Mouse (Mus musculus) stomach, embryonic 15.5 days (tissue): ENCODE results near the gene Krt33b. TPM values are rescaled to one million over a fixed set of nuclear protein-coding genes. Genes with fewer than 3 reads are reported as not detected.

Experiments
- ATAC-seq: fragments of 200-750 bp; cut with Nextera tagmentation; 2 replicates; pipeline ENCODE4 v1.8.0; 2017; ENCODE audit warnings: low read depth, moderate number of reproducible peaks, moderate TSS enrichment; ENCODE audit not compliant: insufficient read depth, low FRiP score
- H3K27ac ChIP-seq: fragments of 300-500 bp; sonication (generic); 2 replicates; pipeline ENCODE4 v1.5.1; 2015; ENCODE audit warnings: mild to moderate bottlenecking, inconsistent platforms
- H3K27me3 ChIP-seq: fragments of 300-500 bp; sonication (generic); replicated peaks from 2 replicates; pipeline ENCODE4 v1.6.1; 2015; ENCODE audit warnings: inconsistent platforms
- H3K36me3 ChIP-seq: fragments of 300-500 bp; sonication (generic); 2 replicates; pipeline ENCODE4 v1.6.1; 2015; ENCODE audit warnings: inconsistent platforms
- H3K4me1 ChIP-seq: fragments of 300-500 bp; sonication (generic); 2 replicates; pipeline ENCODE4 v1.6.1; 2015; ENCODE audit warnings: inconsistent platforms
- H3K4me2 ChIP-seq: fragments of 300-500 bp; sonication (generic); 2 replicates; pipeline ENCODE4 v1.6.1; 2015; ENCODE audit warnings: mild to moderate bottlenecking, inconsistent platforms
- H3K4me3 ChIP-seq: fragments of 300-500 bp; sonication (generic); replicated peaks from 2 replicates; pipeline ENCODE4 v1.5.1; 2015; ENCODE audit warnings: inconsistent platforms
- H3K9ac ChIP-seq: fragments of 300-500 bp; sonication (generic); 2 replicates; pipeline ENCODE4 v1.6.1; 2015; ENCODE audit warnings: inconsistent platforms
- H3K9me3 ChIP-seq: fragments of 300-500 bp; sonication (generic); 2 replicates; pipeline ENCODE4 v1.6.1; 2016; ENCODE audit warnings: inconsistent platforms
- WGBS: fragments of 180-500 bp; shearing (Covaris S2); methylation state at CpG from one replicate; pipeline ENCODE4 v1.1.7; 2015; 5-methylcytosine and 5-hydroxymethylcytosine counted together
- polyA plus RNA-seq: library from polyadenylated mRNA; unstranded; fragments of >200 nt; fragmentation: Nextera tagmentation; extraction: Ambion mirVana; gene quantifications from 2 replicates; pipeline ENCODE4 v1.2.1, GENCODE M21; 2015

Krt33b gene
- polyA plus RNA-seq, 1 experiment from 2014 or later = not detected

DNA sequence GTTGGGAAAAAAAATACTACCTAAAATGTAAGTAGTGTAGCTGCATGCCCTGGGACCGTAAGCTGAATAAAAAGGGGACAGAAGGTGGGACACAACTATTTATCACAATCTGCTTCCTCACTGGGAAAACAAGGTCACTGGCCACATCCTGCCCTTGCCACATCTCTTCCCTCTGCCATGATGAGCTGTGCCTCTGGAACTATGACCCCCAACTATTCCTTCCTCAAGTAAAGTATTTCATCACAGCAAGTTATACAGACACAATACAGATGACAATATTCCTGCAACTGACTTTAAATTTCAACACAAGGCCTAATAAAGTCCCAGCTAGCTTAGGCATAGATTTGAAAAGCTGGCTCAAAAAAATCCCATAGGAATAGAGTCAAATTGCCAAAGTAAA, 10.2 kb downstream of the Krt33b start:
- ATAC-seq = no peak
- H3K27ac ChIP-seq = no peak overlapping the region
- no peak overlapping the region for H3K4me2 ChIP-seq
- H3K36me3 ChIP-seq = no peaks in the 10 kb centered on the region
- no peak overlapping the region for H3K9ac ChIP-seq
- no peaks in the 10 kb centered on the region for H3K27me3 ChIP-seq
- no peak overlapping the region for H3K4me3 ChIP-seq
- no peaks in the 10 kb centered on the region for H3K4me1 ChIP-seq
- H3K9me3 ChIP-seq = no peaks in the 10 kb centered on the region
- 82% methylated on average over 1 of the region's 1 CpGs for WGBS

DNA sequence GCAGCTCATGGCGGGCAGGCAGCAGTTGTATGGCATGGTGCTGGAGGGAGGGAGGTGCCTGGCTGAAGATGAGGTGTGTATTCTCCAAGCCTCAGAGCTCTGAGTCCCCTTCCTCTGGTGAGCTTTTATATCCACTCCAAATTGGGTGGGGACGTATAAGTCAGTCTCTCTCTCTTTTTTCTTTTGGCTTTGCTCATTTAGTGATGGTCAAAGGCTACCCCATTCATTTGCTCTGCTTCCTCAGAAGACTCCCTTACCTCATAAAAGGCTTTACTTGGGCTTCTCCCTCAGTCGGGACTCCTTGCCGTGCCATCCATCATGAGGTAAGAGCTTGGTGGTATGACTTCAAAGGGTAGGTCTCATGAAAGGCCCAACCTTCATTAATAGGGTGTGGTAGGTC, 13.6 kb downstream of the Krt33b start, which contains the start of gene Krt33a:
Gene Krt33a (minus strand): TSS at position 101 of the 400 bp plus-strand sequence.
- Histone ChIP-seq H3K9ac (no peak within 1 kb of the TSS), H3K4me2 (no peak within 1 kb of the TSS), H3K9me3 (no peaks in the 10 kb centered on the region), H3K4me3 (no peak within 1 kb of the TSS), H3K36me3 (no peaks in the 10 kb centered on the region), H3K27me3 (no peaks in the 10 kb centered on the region), H3K27ac (no peak within 1 kb of the TSS), H3K4me1 (no peaks in the 10 kb centered on the region)
- no peak for ATAC-seq
- WGBS = 66% methylated on average over 4 of the region's 4 CpGs

DNA sequence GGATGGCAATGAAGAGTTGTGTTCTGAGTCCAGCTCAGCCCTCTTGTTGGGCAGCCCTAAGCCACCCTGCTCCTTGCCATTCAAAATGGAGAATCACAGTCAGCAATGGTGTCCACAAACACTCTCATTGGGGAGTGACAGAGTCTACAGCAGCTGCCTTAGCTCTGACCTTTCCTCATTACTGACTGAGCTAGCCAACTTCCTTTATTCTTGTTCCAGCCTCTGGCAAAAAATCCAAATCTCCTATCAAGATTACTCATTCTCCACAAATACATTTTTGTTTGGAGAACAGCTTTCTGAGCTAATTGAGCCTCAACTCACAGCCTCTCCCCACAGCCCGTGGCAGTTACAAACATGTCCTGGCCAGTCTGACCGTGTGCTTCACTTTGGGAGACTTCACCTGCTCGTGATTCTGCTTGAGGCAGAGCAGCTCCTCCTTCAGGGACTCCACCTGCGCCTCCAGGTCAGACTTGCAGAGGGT, 15.9 kb downstream of the Krt33b start:
- Histone ChIP-seq H3K9me3 (no peaks in the 10 kb centered on the region), H3K27ac (peak overlapping the region; percentile 75), H3K4me1 (no peaks in the 10 kb centered on the region), H3K9ac (no peak overlapping the region), H3K4me2 (no peak overlapping the region), H3K4me3 (no peak overlapping the region), H3K27me3 (no peaks in the 10 kb centered on the region), H3K36me3 (no peaks in the 10 kb centered on the region)
- WGBS = 39% methylated on average over 4 of the region's 4 CpGs
- ATAC-seq = peak; percentile 56; the same call in 1 of the 2 replicates

DNA sequence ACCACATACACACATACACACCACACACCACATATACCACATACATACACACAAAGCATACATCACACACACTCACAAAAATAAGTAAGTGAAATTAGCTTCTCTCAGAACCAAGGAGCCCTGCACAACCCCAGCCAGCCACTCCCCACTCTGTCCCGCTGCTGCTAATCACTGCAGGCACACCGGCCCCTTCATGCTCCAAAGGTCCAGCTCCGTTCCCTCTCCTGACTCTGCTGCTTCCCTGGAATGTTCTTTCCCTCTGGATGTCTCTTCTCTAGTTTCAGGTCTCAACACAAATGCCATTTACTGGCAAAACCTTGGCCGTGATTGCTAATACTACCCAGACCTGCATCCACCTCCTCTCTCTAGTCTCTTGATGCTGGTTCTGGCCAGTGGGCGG, 19.0 kb downstream of the Krt33b start:
- no peak for ATAC-seq
- 84% methylated on average over 5 of the region's 5 CpGs for whole genome bisulfite sequencing
- Histone ChIP-seq H3K4me1 (no peaks in the 10 kb centered on the region), H3K9ac (no peak overlapping the region), H3K9me3 (no peaks in the 10 kb centered on the region), H3K27ac (no peak overlapping the region), H3K36me3 (no peaks in the 10 kb centered on the region), H3K4me2 (no peak overlapping the region), H3K4me3 (no peak overlapping the region), H3K27me3 (no peaks in the 10 kb centered on the region)

DNA sequence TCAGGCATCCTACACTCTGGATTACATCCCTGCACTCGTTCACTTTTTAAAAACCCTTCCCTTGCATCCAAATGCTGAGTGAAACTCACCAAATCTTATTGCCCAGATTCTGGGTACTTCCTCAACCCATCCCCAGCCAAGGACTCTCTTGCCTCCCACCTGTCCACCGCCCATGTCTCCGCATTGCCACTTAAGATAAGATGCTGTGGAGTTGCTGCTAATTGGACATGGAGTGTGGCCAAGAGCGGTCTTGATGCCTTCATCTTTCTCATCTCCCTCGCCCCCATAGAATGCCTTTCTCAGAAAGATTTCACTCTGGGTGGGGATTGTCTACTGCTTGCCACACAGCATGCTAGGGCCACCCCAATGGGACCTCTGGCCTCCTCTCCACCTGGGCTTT, 21.3 kb downstream of the Krt33b start:
- Histone ChIP-seq H3K36me3 (no peaks in the 10 kb centered on the region), H3K9me3 (no peaks in the 10 kb centered on the region), H3K4me1 (no peaks in the 10 kb centered on the region), H3K4me3 (no peak overlapping the region), H3K9ac (no peak overlapping the region), H3K27me3 (no peaks in the 10 kb centered on the region), H3K27ac (no peak overlapping the region), H3K4me2 (no peak overlapping the region)
- 85% methylated on average over 5 of the region's 5 CpGs for WGBS
- no peak for ATAC-seq

DNA sequence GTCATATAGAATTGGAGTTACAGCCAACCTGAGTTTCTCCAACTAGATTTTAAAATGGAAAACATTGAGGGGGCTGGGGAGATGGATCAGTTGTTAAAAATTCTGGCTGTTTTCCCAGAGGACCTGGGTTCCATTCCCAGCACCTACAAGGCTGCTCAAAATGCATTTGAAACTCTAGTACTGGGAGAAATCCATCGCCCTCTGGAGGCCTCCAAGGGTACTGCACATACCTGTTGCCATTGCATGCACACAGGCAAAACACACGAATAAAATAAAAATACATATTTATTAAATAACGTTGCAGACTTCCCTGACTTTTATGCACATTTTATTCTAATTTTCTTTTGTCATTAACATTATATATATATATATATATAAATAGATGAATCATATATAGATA, 23.0 kb downstream of the Krt33b start:
- no peak overlapping the region for H3K4me3 ChIP-seq
- H3K27me3 ChIP-seq = no peaks in the 10 kb centered on the region
- H3K9me3 ChIP-seq = no peaks in the 10 kb centered on the region
- no peaks in the 10 kb centered on the region for H3K4me1 ChIP-seq
- no peaks in the 10 kb centered on the region for H3K36me3 ChIP-seq
- H3K27ac ChIP-seq = no peak overlapping the region
- WGBS = 56% methylated on average over 3 of the region's 3 CpGs
- no peak for ATAC-seq
- H3K9ac ChIP-seq = no peak overlapping the region
- H3K4me2 ChIP-seq = no peak overlapping the region

DNA sequence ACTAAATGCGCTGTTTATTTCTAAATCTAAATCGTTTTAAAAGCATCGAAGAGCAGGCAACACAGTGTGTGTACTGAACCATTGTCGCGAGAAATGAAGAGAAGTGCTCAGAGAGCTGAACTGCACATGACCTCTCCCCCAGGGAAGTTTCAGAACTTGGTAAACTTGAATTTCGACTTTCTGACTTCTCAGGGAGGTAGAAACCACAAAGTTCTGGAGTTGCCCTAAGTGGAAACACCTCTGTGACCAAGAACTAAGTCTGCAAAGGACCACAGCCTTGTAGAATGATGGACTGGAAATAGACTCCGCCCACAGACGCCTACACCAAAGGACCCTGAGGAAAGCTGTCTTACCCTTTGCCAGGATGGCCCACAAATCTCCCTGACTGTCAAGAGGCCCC, 23.8 kb downstream of the Krt33b start:
- Histone ChIP-seq H3K9ac (no peak overlapping the region), H3K27ac (peak overlapping the region; percentile 32; the same call in 1 of the 2 replicates), H3K4me3 (no peak overlapping the region), H3K4me1 (no peaks in the 10 kb centered on the region), H3K36me3 (no peaks in the 10 kb centered on the region), H3K9me3 (no peaks in the 10 kb centered on the region), H3K4me2 (no peak overlapping the region), H3K27me3 (no peaks in the 10 kb centered on the region)
- ATAC-seq = no peak
- 67% methylated on average over 8 of the region's 8 CpGs for WGBS

DNA sequence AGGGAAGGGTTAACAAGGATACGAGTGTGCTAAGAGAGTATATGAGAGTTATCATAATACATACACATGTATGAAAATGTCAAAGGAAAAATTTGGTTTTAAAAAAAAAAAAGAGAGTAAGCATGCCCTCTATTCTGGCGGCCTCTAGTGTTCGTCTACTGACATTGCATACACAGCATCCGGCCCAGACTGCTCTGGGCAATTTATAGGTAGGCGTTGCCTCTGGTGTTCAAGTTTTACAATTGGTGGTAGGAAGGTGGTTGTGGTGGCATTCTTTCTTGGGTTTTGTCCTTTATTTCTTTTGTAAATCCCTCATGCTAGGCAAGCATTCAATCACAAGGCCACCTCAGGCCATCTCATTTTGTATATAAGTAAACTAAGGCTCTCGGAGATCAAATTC, 24.8 kb downstream of the Krt33b start:
- Histone ChIP-seq H3K9me3 (no peaks in the 10 kb centered on the region), H3K4me1 (no peaks in the 10 kb centered on the region), H3K27me3 (no peaks in the 10 kb centered on the region), H3K36me3 (no peaks in the 10 kb centered on the region), H3K9ac (no peak overlapping the region), H3K4me3 (no peak overlapping the region), H3K4me2 (no peak overlapping the region), H3K27ac (no peak overlapping the region)
- 20% methylated on average over 6 of the region's 6 CpGs for WGBS
- no peak for ATAC-seq

DNA sequence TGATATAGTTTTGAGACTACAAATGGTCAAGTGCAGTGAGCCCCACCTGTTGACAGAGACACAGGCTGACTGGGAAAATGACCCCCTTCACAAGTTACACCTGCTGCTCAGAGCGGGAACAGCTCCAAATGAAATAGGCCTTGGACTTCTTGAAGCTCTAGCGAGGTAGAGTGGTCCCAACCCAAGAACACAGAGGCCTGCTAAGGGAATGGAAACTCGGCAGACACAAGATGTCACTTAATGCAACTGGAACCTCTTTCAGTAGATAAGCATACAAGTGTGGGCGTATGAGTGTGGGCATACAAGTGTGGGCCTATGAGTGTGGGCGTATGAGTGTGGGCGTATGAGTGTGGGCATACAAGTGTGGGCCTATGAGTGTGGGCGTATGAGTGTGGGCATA, 30.6 kb downstream of the Krt33b start:
- Histone ChIP-seq H3K4me1 (no peaks in the 10 kb centered on the region), H3K27me3 (0 out of 2 replicates have a peak, but pooled peaks cover 3% of the 10 kb centered on the region), H3K9ac (no peak overlapping the region), H3K4me2 (no peak overlapping the region), H3K36me3 (no peaks in the 10 kb centered on the region), H3K9me3 (no peaks in the 10 kb centered on the region), H3K27ac (no peak overlapping the region), H3K4me3 (no peak overlapping the region)
- ATAC-seq = no peak
- WGBS = 87% methylated on average over 7 of the region's 7 CpGs

DNA sequence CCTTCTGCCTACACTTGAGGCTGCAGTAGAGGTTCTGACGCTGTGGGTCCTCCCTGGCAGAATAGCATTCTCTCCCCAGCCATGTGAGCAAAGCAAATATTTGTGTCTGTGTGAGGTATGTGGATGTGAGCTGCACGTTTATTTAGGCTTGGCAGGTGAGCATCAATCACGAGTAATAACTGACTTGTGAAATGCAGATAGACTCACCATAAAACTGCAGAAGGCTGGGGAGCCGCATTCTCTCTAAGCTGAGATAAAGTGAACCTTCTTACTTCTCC, 35.3 kb downstream of the Krt33b start:
- no peak overlapping the region for H3K27ac ChIP-seq
- H3K36me3 ChIP-seq = no peaks in the 10 kb centered on the region
- H3K9ac ChIP-seq = no peak overlapping the region
- H3K4me2 ChIP-seq = no peak overlapping the region
- no peaks in the 10 kb centered on the region for H3K9me3 ChIP-seq
- H3K27me3 ChIP-seq = 0 out of 2 replicates have a peak, but pooled peaks cover 3% of the 10 kb centered on the region
- H3K4me1 ChIP-seq = no peaks in the 10 kb centered on the region
- WGBS = 27% methylated on average over 4 of the region's 4 CpGs
- no peak for ATAC-seq
- no peak overlapping the region for H3K4me3 ChIP-seq

DNA sequence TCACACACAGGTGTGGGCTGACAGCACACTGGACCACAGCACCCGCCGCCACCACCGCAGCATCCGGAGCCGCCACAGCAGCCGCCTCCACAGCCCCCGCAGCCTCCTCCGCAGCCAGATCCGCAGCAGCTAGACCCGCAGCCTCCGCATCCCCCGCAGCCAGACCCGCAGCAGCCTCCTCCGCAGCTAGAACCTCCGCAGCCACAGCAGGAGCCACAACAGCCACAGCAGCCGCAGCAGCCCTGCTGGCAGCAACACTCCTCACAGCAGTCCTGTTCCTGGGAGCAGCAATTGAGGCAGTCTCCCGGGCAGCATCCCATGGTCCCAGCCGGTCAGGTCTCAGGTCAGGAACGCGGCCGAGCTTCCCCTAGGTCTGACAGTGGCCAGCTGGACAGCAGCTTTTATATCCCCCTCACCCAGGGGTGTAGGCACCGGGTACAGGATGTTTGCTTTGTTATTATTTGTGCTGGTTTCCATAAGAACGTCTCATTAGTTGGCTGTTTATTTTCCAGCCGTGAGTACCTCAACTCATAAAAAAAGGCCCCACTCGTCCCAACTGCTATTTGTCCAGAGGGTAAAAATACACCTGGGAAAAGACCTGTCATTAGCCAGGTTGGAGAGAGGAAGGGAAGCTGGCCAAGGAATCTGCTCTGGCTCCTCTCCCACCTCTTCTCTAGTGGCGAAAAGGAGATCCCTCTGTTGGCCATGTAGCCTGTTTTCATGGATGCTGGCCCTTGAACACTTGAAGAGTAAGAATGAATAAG, 35.9 kb downstream of the Krt33b start, which contains the start of gene Krtap17-1:
Gene Krtap17-1 (minus strand): TSS at position 375 of the 764 bp plus-strand sequence.
- Histone ChIP-seq H3K4me2 (peak within 1 kb of the TSS; percentile 40), H3K36me3 (no peaks in the 10 kb centered on the region), H3K9me3 (no peaks in the 10 kb centered on the region), H3K9ac (no peak within 1 kb of the TSS), H3K4me3 (no peak within 1 kb of the TSS), H3K27ac (no peak within 1 kb of the TSS), H3K27me3 (0 out of 2 replicates have a peak, but pooled peaks cover 3% of the 10 kb centered on the region), H3K4me1 (no peaks in the 10 kb centered on the region)
- WGBS = 25% methylated on average over 26 of the region's 26 CpGs
- no peak for ATAC-seq

DNA sequence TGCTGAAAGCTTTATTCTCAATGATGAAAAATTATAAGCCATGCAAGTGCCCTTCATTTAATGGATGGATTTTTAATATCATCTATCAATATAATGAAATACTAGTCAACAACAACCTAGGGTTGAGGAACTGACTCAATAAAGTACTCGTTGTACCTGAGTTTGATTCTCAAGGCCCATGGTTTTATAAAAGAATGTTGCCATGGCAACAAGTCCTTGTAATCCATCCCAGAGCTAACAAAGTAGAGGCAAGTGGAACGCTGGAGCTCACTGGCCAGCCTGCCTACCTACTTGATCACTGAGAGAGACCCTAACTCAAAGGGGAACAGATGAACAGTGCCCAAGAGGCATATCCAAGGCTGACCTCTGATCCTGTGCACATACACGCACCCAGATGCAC, 39.1 kb downstream of the Krt33b start:
- no peak overlapping the region for H3K4me3 ChIP-seq
- 79% methylated on average over 3 of the region's 3 CpGs for WGBS
- H3K36me3 ChIP-seq = no peaks in the 10 kb centered on the region
- 0 out of 2 replicates have a peak, but pooled peaks cover 3% of the 10 kb centered on the region for H3K27me3 ChIP-seq
- H3K9me3 ChIP-seq = no peaks in the 10 kb centered on the region
- H3K4me1 ChIP-seq = no peaks in the 10 kb centered on the region
- no peak overlapping the region for H3K4me2 ChIP-seq
- H3K9ac ChIP-seq = no peak overlapping the region
- no peak for ATAC-seq
- no peak overlapping the region for H3K27ac ChIP-seq
